Comparison of ENCODE assay signal across 17 mouse cellular contexts in the genomic region with DNA sequence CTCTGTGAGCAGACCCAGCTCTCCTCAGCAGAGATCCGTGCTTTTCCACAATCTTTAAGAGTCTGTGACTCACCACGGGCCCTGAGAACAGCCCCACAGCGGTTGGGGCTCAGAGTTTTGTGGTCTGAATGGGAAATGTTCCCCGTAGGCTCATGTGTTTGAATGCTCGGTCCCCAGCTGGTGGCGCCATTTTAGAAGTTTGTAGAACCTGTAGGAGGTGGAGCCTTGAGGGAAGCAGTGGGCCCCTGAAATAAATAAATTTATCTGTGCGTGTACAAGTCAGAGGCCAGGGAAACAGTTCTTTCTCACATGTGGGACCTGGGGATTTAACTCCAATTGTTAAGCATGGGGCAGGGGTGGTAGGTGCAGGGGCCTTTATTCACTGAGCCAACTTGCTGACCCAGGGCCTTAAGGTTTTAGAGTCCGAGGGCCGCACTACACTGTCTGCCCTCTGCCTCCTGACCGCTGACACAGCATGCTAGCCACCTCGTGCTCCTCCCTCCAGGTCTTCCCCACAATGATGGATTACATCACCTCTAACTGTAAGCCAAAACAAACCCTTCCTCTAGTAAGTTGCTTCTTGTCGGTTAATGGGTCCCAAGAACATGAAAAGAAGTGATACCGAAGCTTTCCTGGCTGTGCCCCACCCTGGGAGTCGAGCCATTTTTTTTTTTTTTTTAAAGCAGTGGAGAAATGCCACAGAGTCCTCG. TPM values are rescaled to one million over a fixed set of nuclear protein-coding genes. Genes with fewer than 3 reads are reported as not detected.
DNase-seq lines count a peak whose midpoint lies in the region; ATAC-seq and TF ChIP-seq lines count a peak whose summit lies in the region.
"Had no signal": no experiment of that assay in that cellular context is flagged by ENCODE, and none has a peak within 500 bp of the region (broad histone marks: within the 10 kb centered on the region; RNA-seq: fewer than 3 reads in every experiment).

No protein-coding gene starts in this region.

- H3K4me3 ChIP-seq in kidney, postnatal 0 days (replicated peaks; ENCODE audit: low read depth, low read length): no peak overlapping the region
- H3K4me3 ChIP-seq in kidney, embryonic 15.5 days (replicated peaks): no peak overlapping the region
- H3K4me3 ChIP-seq: embryonic facial prominence, embryonic 13.5 days; hindbrain, embryonic 13.5 days; lung, embryonic 15.5 days; neural tube, embryonic 12.5 days had no signal

- no peaks in the 10 kb centered on the region for H3K4me1 ChIP-seq in kidney, postnatal 0 days (replicated peaks; ENCODE audit: insufficient read depth, low read length)
- peaks cover 16% of the 10 kb centered on the region for H3K4me1 ChIP-seq in kidney, embryonic 15.5 days
- H3K4me1 ChIP-seq: hindbrain, embryonic 13.5 days; lung, embryonic 15.5 days; neural tube, embryonic 12.5 days had no signal

- H3K27me3 ChIP-seq in kidney, postnatal 0 days (ENCODE audit: insufficient read depth, low read length): no peaks in the 10 kb centered on the region
- no peaks in the 10 kb centered on the region for H3K27me3 ChIP-seq in kidney, embryonic 15.5 days
- H3K27me3 ChIP-seq: embryonic facial prominence, embryonic 13.5 days; hindbrain, embryonic 13.5 days; lung, embryonic 15.5 days; neural tube, embryonic 12.5 days had no signal

- 71% methylated on average over 15 of the region's 15 CpGs for WGBS in kidney, postnatal 0 days
- 73% methylated on average over 15 of the region's 15 CpGs for WGBS in kidney, embryonic 15.5 days

- H3K9ac ChIP-seq in kidney, postnatal 0 days (ENCODE audit: low read depth, low read length): no peak overlapping the region
- H3K9ac ChIP-seq in kidney, embryonic 15.5 days: no peak overlapping the region
- H3K9ac ChIP-seq: embryonic facial prominence, embryonic 13.5 days; forebrain, postnatal 0 days; hindbrain, embryonic 13.5 days; lung, embryonic 15.5 days; neural tube, embryonic 12.5 days had no signal

- H3K36me3 ChIP-seq in kidney, postnatal 0 days (ENCODE audit: insufficient read depth, low read length): no peaks in the 10 kb centered on the region
- H3K36me3 ChIP-seq in kidney, embryonic 15.5 days: no peaks in the 10 kb centered on the region
- H3K36me3 ChIP-seq: embryonic facial prominence, embryonic 13.5 days; hindbrain, embryonic 13.5 days; lung, embryonic 15.5 days; neural tube, embryonic 12.5 days had no signal

- H3K27ac ChIP-seq in kidney, postnatal 0 days: no peak overlapping the region
- H3K27ac ChIP-seq in kidney, embryonic 15.5 days: no peak overlapping the region
- H3K27ac ChIP-seq: embryonic facial prominence, embryonic 13.5 days; hindbrain, embryonic 13.5 days; lung, embryonic 15.5 days; neural tube, embryonic 12.5 days had no signal

- TF ChIP-seq CTCF in kidney, postnatal 0 days (IDR thresholded peaks at IDR 0.05; ENCODE audit: low read depth): no peak; the same call in 1 of the 2 replicates

- no peak overlapping the region for H3K4me2 ChIP-seq in kidney, postnatal 0 days (ENCODE audit: low read length)
- H3K4me2 ChIP-seq in kidney, embryonic 15.5 days: no peak overlapping the region
- H3K4me2 ChIP-seq: embryonic facial prominence, embryonic 13.5 days; hindbrain, embryonic 13.5 days; lung, embryonic 15.5 days; neural tube, embryonic 12.5 days had no signal

- peak; percentile 41; the same call in 1 of the 2 replicates for ATAC-seq in kidney, postnatal 0 days (replicated peaks; ENCODE audit: low FRiP score, low read depth)
- ATAC-seq in kidney, embryonic 15.5 days (replicated peaks; ENCODE audit: low FRiP score): no peak
- peak; percentile 52 for ATAC-seq in granulocyte monocyte progenitor cell, adult 5-6 weeks (replicated peaks; ENCODE audit: poor library complexity, severe bottlenecking)
- ATAC-seq: forebrain, postnatal 0 days had no signal

- no peaks in the 10 kb centered on the region for H3K9me3 ChIP-seq in kidney, postnatal 0 days (replicated peaks; ENCODE audit: low read length)
- no peaks in the 10 kb centered on the region; the same call in 1 of the 2 replicates for H3K9me3 ChIP-seq in kidney, embryonic 15.5 days (replicated peaks)
- H3K9me3 ChIP-seq: embryonic facial prominence, embryonic 13.5 days; G1E; hindbrain, embryonic 13.5 days; lung, embryonic 15.5 days; neural tube, embryonic 12.5 days had no signal

- DNase-seq in heart, adult 11 months: peak; percentile 78
- DNase-seq in heart, adult 9 months (ENCODE audit: low spot score in 2 of 2): no peak
- no peak for DNase-seq in kidney, postnatal 0 days (ENCODE audit: low spot score)
- peak; percentile 49 for DNase-seq in 3T3-L1 (ENCODE audit: low read depth, low spot score)
- no peak for DNase-seq in spleen, adult 12 weeks (ENCODE audit: low spot score)
- DNase-seq in right cerebral cortex, postnatal 14 days: no peak
- DNase-seq: B cell, adult 2 months; cerebellum, postnatal 14 days; forebrain, postnatal 0 days; midbrain, embryonic 14.5 days had no signal

RNA-seq across cellular contexts. Expression of a gene that starts 6.7 kb away (rescaled TPM):
- polyA plus RNA-seq in kidney, postnatal 0 days (2015; fragmentation: Nextera tagmentation; extraction: Ambion mirVana): 39.0 and 41.9 TPM in 2 replicates
- polyA plus RNA-seq in kidney, embryonic 15.5 days (2015; fragmentation: Nextera tagmentation; extraction: Ambion mirVana): 63.7 and 66.7 TPM in 2 replicates
- total RNA-seq in granulocyte monocyte progenitor cell, adult 5-6 weeks (2014; fragmentation: Nextera tagmentation): 0.36 and 0.45 TPM in 2 replicates
- 0.69 and 1.2 TPM in 2 replicates for total RNA-seq in granulocyte monocyte progenitor cell, adult 5-6 weeks (2017)

Comparison
In these comparisons a context has a peak if more than half of its experiments do, and no peak if none do; other contexts are left out.
1. DNase-seq: peak in heart, adult 11 months (single experiment) and 3T3-L1 (single experiment); none in heart, adult 9 months (0 of 2), kidney, postnatal 0 days (single experiment), spleen, adult 12 weeks (single experiment) and right cerebral cortex, postnatal 14 days (single experiment).